In the genomic region with DNA sequence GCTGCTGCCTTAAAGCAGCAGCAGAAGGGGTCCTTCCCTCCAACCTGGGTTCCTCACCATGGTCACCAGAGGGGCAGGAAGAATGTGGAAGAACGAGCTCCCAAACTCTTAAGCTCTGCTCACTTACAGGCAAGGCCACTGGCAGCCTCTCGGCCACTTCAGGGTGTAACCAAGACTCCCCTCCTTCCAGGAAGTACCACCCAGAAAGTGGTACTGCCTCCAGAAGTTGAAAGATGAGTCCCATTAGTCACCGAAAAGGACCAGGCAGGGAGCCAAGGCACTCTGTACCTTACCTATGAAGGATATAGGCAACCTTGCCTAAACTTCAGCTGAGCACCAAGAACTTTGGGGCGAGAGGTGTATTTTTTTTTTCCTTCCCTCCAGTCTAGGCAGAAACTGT, we compare ENCODE assay signal across 20 mouse cellular contexts.
DNase-seq lines count a peak whose midpoint lies in the region; ATAC-seq and TF ChIP-seq lines count a peak whose summit lies in the region.
"Had no signal": no experiment of that assay in that cellular context is flagged by ENCODE, and none has a peak within 500 bp of the region (broad histone marks: within the 10 kb centered on the region; RNA-seq: fewer than 3 reads in every experiment).

No protein-coding gene starts in this region.

- H3K9me3 ChIP-seq in heart, embryonic 12.5 days (replicated peaks), result no peaks in the 10 kb centered on the region
- no peaks in the 10 kb centered on the region for H3K9me3 ChIP-seq in midbrain, embryonic 10.5 days (replicated peaks)
- H3K9me3 ChIP-seq in midbrain, embryonic 13.5 days, result no peaks in the 10 kb centered on the region
- no peaks in the 10 kb centered on the region for H3K9me3 ChIP-seq in stomach, postnatal 0 days (ENCODE audit: control insufficient read depth, low read length)
- H3K9me3 ChIP-seq: forebrain, embryonic 12.5 days; limb, embryonic 10.5 days; liver, embryonic 12.5 days had no signal

- 47% methylated on average over 4 of the region's 4 CpGs for WGBS in heart, embryonic 12.5 days
- WGBS in midbrain, embryonic 10.5 days, result 50% methylated on average over 4 of the region's 4 CpGs
- WGBS in midbrain, embryonic 13.5 days, result 56% methylated on average over 4 of the region's 4 CpGs
- WGBS in stomach, postnatal 0 days, result 44% methylated on average over 4 of the region's 4 CpGs

- no peak overlapping the region for H3K4me2 ChIP-seq in heart, embryonic 12.5 days
- H3K4me2 ChIP-seq in midbrain, embryonic 13.5 days (replicated peaks), result no peak overlapping the region
- no peak overlapping the region for H3K4me2 ChIP-seq in stomach, postnatal 0 days (replicated peaks; ENCODE audit: low read depth)
- H3K4me2 ChIP-seq: forebrain, embryonic 12.5 days; liver, embryonic 12.5 days had no signal

- no peak overlapping the region for H3K9ac ChIP-seq in heart, embryonic 12.5 days
- no peak overlapping the region for H3K9ac ChIP-seq in midbrain, embryonic 13.5 days (replicated peaks)
- H3K9ac ChIP-seq in stomach, postnatal 0 days (ENCODE audit: low read length), result no peak overlapping the region
- H3K9ac ChIP-seq: forebrain, embryonic 12.5 days; liver, embryonic 12.5 days had no signal

- no peak for ATAC-seq in heart, embryonic 12.5 days (ENCODE audit: insufficient number of reproducible peaks, low FRiP score)
- ATAC-seq in midbrain, embryonic 13.5 days, result no peak
- 0 out of 2 replicates have a peak, but pooled peaks have one; percentile 31 for ATAC-seq in stomach, postnatal 0 days (ENCODE audit: low FRiP score, low TSS enrichment)
- ATAC-seq: liver, embryonic 12.5 days; midbrain, embryonic 16.5 days had no signal

- H3K4me1 ChIP-seq in heart, embryonic 12.5 days (replicated peaks), result peaks cover 29% of the 10 kb centered on the region
- H3K4me1 ChIP-seq in midbrain, embryonic 10.5 days, result peaks cover 24% of the 10 kb centered on the region
- peaks cover 25% of the 10 kb centered on the region for H3K4me1 ChIP-seq in midbrain, embryonic 13.5 days (replicated peaks)
- no peaks in the 10 kb centered on the region for H3K4me1 ChIP-seq in stomach, postnatal 0 days (replicated peaks; ENCODE audit: control insufficient read depth, insufficient read depth)

- no peaks in the 10 kb centered on the region for H3K27me3 ChIP-seq in heart, embryonic 12.5 days (replicated peaks)
- peaks cover 5% of the 10 kb centered on the region for H3K27me3 ChIP-seq in midbrain, embryonic 10.5 days (ENCODE audit: low read depth, poor library complexity, severe bottlenecking)
- H3K27me3 ChIP-seq in midbrain, embryonic 13.5 days, result no peaks in the 10 kb centered on the region
- no peaks in the 10 kb centered on the region for H3K27me3 ChIP-seq in stomach, postnatal 0 days (ENCODE audit: control insufficient read depth, insufficient read depth, low read length)

- DNase-seq in heart, adult 11 months, result no peak
- no peak for DNase-seq in midbrain, embryonic 10.5 days (ENCODE audit: low spot score)
- DNase-seq in lung, postnatal 14 days, result peak; percentile 16
- DNase-seq in stomach, postnatal 0 days (ENCODE audit: low spot score), result peak; percentile 30
- DNase-seq in urinary bladder, adult 18-20 months (ENCODE audit: low spot score in 2 of 2), result no peak
- no peak for DNase-seq in embryo, embryonic 10 days (ENCODE audit: low spot score)
- DNase-seq: cerebellum, adult 18-20 months; cerebellum, postnatal 36 days; gastrocnemius, postnatal 10 days; heart, adult 2 months; kidney, adult 18-20 months; kidney, postnatal 25 days; right cerebral cortex, postnatal 14 days; thymus, postnatal 14 days had no signal

- no peak overlapping the region for H3K4me3 ChIP-seq in heart, embryonic 12.5 days
- H3K4me3 ChIP-seq in midbrain, embryonic 10.5 days, result no peak overlapping the region
- H3K4me3 ChIP-seq in midbrain, embryonic 13.5 days (replicated peaks), result no peak overlapping the region
- H3K4me3 ChIP-seq in stomach, postnatal 0 days (ENCODE audit: low read depth, low read length), result no peak overlapping the region
- H3K4me3 ChIP-seq: forebrain, embryonic 12.5 days; heart, adult 2 months; limb, embryonic 10.5 days; liver, embryonic 12.5 days had no signal

- H3K36me3 ChIP-seq in heart, embryonic 12.5 days, result peaks cover 6% of the 10 kb centered on the region; the same call in 1 of the 2 replicates
- H3K36me3 ChIP-seq in midbrain, embryonic 10.5 days, result no peaks in the 10 kb centered on the region
- H3K36me3 ChIP-seq in midbrain, embryonic 13.5 days, result peaks cover 11% of the 10 kb centered on the region
- H3K36me3 ChIP-seq in stomach, postnatal 0 days (ENCODE audit: control insufficient read depth, insufficient read depth, low read length), result no peaks in the 10 kb centered on the region
- H3K36me3 ChIP-seq: forebrain, embryonic 12.5 days; limb, embryonic 10.5 days; liver, embryonic 12.5 days had no signal

- no peak for TF ChIP-seq CTCF in stomach, postnatal 0 days (IDR thresholded peaks at IDR 0.05; ENCODE audit: low read depth)

- H3K27ac ChIP-seq in heart, embryonic 12.5 days (ENCODE audit: poor library complexity, severe bottlenecking), result 0 out of 2 replicates have a peak overlapping the region, but pooled peaks have one; percentile 36
- H3K27ac ChIP-seq in midbrain, embryonic 10.5 days (replicated peaks), result peak overlapping the region; percentile 47; the same call in 1 of the 2 replicates
- H3K27ac ChIP-seq in midbrain, embryonic 13.5 days, result no peak overlapping the region
- 0 out of 2 replicates have a peak overlapping the region, but pooled peaks have one; percentile 30 for H3K27ac ChIP-seq in stomach, postnatal 0 days (replicated peaks)
- H3K27ac ChIP-seq: forebrain, embryonic 12.5 days; heart, adult 2 months; limb, embryonic 10.5 days; liver, embryonic 12.5 days had no signal

- TF ChIP-seq EP300 in stomach, postnatal 0 days (optimal IDR thresholded peaks at IDR 0.05), result no peak

Comparison
In these comparisons a context has a peak if more than half of its experiments do, and no peak if none do; other contexts are left out.
1. DNase-seq: peak in lung, postnatal 14 days (single experiment) and stomach, postnatal 0 days (single experiment); none in heart, adult 11 months (single experiment), midbrain, embryonic 10.5 days (single experiment), urinary bladder, adult 18-20 months (0 of 2) and embryo, embryonic 10 days (single experiment).